Mouse (Mus musculus): ENCODE measurements around the gene Rtl9. TPM values are rescaled to one million over a fixed set of nuclear protein-coding genes. Genes with fewer than 3 reads are reported as not detected.
A peak's percentile ranks its signal among the peaks of the same experiment; 100 is the strongest.

Rtl9 gene
- total RNA-seq (2022): under 1 TPM; 0.09 to 0.19 (median 0.13) TPM

- no peak for DNase-seq
These were observed at the start of gene Rtl9 for GRCm38 (mm10) chrX:143099044-143099754. Gene Rtl9 (plus strand): TSS chrX:143099594.

- no peak for DNase-seq
These were observed 47.9 kb upstream of the Rtl9 start for GRCm38 (mm10) chrX:143051478-143051877.

- no peak for DNase-seq
These were observed 47.5 kb upstream of the Rtl9 start for GRCm38 (mm10) chrX:143051921-143052320.

DNA sequence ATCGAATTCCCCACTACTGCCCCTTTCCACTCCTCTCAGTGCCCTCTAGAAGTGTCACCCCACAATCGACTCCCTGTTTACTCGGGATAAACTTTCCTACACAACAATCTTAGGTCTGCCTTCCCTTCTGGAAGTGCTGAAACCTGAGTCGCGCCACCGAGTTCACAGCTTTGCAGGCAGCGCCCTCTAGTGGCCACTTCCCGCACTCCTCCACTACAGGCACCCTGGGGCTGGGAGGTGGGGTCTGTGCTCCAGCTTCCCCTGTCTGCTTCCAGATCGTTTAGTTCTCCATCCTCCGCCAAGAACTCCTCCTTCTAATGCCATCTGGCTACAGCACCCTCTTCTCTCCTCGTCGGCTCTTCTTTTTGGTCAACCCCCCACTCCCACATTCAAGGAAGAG is 40.6 kb upstream of the Rtl9 start:
- DNase-seq: peak; percentile 36

GRCm38 (mm10) chrX:143062641-143063355 is 36.6 kb upstream of the Rtl9 start:
- DNase-seq: no peak

DNA sequence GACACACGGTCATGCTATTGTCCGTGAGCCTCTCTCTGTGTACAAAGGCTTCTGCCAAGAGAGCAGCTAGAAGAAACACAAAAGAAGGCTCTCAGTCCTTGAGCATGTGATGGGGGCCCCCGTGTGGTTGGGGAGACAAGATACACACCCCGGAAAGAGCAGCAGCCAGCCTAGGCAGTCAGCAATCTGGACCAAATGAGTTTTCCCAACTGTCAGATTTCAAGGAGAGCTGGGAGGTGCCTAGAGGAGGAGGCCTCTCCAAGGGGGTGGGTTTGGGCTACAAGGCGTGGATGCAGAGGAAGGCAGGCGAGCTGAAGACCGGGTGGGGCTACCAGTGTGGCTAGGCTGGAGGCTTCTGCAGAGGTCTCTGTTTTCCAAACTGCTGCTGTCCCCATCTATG is 35.6 kb upstream of the Rtl9 start:
- no peak for DNase-seq

- no peak for DNase-seq
These were observed 35.1 kb upstream of the Rtl9 start for GRCm38 (mm10) chrX:143064288-143064687.

DNA sequence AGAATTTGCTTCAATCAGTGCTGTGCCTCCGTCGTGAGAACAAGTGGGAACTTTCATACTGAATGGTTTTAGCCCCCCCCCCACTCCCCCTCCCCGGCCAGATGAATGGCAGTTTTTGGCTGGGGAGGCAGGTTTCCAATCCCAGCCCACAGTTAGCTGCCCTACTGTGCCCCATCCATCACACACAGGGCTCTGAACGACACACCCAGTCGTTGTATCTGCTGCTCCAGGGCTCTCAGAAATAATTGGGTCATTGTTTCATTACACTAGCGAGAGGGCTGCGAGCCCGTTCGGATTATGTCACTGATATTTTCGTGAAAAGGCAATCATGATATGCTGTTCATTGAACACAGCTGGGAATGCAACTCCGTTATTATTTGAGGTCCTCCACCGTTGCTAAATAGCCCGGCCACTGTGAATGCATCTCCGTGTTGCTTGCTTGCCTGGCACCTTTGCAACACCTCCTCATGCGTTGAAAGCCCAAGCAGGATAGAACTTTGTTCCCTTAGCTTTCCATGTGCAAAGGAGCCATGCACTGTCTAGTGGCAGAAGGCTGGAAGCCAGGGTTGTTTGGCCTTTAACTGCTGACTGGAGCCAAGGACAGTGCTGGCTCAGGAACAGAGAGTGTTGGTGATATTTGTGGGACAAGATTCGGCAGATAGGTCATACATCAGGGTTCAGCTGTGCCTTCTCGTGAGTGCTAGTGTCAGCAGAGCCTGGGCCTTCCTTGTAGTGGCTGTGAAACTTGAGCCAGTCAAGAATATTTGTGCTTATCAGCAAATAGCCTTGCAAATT is 32.9 kb upstream of the Rtl9 start:
- DNase-seq: peak; percentile 74

DNA sequence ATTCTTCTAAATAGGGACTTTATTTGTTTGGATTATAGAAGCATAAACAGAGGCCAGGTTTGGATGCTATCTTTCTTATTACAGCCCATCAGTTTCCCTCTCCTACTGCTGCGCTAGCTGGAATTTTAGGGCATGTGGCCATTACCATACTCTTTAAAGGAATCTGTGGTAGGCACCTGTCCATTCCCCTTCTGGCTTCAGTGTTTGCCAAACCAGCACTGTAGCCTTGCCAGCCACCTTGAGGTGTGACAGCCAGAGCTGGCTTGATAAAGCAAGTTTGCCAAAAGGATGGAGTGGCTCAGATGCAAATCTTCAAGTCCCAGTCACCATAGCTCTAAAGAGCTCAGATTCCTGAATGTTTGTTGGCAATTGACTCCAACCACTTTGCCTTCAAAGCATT is 32.3 kb upstream of the Rtl9 start:
- no peak for DNase-seq

DNA sequence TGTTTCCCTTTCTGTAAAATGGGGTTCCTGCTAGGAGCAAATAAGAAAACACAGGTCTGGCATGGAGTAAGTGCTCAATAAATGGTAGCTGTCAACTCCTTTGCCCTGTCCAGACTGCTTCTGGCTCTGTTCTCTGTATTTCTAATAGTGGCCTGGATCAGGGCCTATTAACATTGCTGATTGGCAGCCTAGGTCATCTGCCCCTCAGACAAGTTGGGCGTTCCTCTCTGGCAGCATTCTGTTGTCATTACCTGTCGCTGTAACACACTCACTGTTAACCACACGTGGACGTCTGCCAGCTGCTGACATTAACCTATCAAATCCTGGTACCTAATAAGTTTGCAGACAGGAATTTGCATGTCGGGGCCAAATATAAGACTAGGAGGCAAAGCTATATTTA is 31.8 kb upstream of the Rtl9 start:
- DNase-seq: no peak

DNA sequence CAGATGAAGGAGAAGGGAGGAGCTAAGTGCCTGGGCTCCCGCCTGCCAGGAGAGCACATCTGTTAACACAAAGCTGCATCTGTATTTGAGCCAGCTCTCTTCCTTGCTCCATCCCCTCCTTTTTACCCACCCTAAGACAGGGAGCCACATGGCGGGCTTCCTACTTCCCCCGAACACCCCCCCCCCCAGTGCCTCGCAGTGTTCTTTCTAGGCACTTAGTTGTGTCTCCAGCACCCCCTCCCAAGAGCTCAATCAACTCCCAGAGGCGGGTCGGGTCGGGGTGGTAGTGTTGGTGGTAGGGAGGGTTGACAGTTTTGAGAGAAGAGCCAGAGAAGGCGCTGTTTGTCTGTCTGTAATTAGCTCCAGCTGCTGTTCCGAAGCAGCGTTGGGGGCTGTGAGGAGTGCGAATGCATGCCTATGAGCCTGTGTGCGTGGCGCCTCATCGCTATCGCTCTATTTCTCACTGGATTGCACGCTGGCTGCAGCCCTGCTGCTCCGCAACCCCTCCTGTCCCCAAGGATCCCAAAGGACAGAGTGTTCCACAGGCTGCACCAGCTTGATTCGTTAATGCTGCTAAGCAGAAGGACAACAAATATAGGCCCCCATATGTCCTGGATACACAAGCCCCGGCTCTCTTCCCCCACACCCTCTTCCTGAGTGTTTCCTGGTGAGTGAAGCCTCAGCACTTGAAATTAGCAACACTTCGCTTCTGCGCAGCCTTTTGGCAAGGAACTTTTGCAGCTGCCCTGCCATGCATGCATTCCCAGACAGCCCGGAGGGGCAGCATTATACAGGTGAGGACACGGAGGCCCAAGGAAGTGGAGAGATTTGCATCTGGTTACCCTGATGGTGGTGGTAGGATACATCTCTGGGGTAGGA is 18.7 kb upstream of the Rtl9 start:
- no peak for DNase-seq

DNA sequence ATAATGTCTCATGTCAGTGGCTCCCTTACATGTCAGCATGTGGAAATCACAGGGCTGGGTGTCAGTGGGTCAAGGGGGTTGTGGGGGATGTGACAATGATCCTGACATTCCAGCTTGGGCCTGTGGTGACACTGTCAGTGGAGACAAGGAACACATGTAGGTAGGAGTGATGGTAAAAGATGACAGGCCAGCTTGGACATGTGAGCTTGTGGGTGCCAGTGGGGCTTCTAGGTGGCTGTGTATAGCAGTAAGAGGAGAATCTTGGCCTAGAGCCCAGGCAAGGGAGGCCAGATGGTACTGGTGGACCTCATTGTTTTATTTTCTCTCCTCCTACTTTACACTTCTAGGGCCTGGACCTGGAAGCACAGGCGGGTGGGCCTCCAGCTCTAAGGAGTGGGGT is 16.7 kb upstream of the Rtl9 start:
- no peak for DNase-seq

DNA sequence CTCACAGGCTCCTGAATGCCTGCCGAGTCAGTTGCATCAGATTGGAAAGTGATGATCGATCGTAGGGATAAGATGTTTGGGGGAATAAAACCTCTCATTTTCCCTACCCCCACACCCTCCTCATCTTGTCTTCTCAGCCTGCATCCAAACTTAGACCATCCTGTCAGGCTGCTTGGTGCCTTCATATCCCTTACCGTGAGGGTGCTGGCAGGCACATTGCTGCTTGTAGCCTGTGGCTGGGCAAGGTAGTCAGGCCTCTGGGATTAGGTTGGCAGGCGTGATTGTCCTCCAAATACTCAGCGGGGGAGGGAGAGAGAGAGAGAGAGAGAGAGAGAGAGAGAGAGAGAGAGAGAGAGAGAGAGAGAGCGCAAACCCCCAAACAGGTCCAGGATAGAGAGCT is 11.2 kb upstream of the Rtl9 start:
- DNase-seq: no peak

DNA sequence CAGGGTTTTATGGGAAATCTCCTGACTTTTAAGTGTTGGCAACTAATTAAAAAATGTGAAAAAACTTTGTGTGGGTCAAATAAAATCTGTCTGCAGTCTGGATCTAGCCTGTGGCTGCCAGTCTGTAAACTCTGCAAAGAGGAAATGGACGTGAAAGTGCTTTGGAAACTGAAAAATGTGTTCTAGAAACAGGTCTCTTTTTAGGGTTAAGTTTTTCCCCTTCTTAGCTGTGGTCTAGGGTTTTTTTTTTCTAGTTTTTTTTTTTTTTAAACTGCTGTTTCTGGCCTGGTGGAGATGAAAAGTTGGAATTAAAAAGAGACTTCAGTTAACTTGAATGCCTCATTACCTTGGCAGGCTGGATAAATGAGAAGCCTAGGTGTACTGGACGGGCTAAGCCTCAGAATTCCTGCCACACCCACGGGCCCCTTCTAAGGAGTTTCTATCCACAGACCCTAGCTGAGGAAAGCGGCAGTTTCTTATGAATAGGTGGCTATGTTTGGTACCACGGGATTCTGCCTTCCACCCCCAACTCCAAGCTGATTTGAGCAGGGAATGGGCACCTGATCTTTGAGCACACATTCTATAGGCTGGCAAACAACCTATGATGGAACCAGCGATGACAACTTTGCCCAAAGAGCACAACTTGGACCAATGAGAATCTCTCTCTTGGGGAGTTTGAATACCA is 8.3 kb upstream of the Rtl9 start:
- no peak for DNase-seq

- DNase-seq: no peak
These were observed 1.8 kb upstream of the Rtl9 start for GRCm38 (mm10) chrX:143097551-143097950.

- DNase-seq: no peak
These were observed 3.8 kb downstream of the Rtl9 start for GRCm38 (mm10) chrX:143103146-143103545.

DNA sequence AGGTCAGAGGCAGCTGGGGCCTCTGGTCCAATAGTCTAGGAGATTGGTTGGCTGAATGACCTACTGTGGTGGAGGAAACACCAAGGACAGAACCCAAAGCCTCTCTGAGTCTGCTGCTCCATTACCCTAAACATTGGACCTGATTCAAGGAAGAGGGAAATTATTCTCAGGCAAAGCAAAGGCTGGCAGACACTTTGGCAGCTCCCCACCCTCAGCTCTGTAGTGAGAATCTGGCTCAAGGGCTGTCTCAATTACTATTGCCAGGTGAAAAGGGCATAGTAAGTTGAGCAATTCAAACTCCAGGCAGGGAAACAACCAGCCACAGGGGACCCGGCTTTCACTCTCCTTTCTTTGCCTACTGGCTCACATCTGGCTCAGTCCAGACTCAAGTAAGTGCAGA is 6.5 kb downstream of the Rtl9 start:
- no peak for DNase-seq

DNA sequence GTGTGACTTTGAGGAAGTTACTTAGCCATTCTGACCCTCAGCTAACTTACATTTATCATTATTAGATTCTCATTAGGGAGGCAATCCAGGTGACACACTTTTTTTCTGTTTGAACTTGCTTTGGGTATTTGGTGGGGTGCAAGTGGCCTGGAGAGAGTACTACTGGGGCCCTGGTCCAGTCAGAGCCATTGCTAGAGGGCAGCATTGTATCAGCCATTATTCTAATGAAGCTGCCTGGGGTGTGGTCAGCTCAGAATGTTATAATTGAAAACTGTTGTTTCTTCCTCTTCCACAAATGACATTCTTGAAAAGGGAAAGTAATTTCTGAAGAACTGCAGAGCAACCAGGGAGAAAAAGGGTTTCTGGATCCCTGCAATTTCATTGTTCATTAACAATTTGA is 13.2 kb downstream of the Rtl9 start:
- DNase-seq: no peak

All from adrenal gland, adult 8-10 months (tissue).